In the genomic region with DNA sequence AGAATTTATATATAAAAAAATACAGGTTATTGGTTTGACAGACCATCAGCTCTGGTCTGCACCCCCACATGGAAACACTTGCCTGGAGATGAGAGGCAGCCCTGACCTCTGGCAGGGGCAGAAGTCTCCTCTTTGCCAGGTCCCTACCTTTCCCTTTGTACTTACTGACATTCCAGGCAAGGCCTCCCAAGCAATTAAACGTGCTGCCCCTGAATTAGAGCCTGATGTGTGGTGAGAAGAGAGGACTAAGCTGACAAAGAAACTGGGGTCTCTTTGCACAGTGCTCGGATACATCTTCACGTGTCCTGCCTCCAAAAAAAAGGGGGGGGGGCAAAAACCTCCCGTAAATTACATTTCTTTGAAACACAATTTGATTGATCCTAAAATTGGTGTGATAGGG, we compare ENCODE assay signal across 21 mouse cellular contexts.
A peak's percentile ranks its signal among the peaks of the same experiment; 100 is the strongest.
DNase-seq lines count a peak whose midpoint lies in the region; ATAC-seq lines count a peak whose summit lies in the region.
"Had no signal": no experiment of that assay in that cellular context is flagged by ENCODE, and none has a peak within 500 bp of the region (broad histone marks: within the 10 kb centered on the region; RNA-seq: fewer than 3 reads in every experiment).

No protein-coding gene starts in this region.

- H3K9ac ChIP-seq in forebrain, embryonic 11.5 days (ENCODE audit: low read length), result no peak overlapping the region
- H3K9ac ChIP-seq in forebrain, embryonic 15.5 days (replicated peaks), result no peak overlapping the region
- H3K9ac ChIP-seq: hindbrain, embryonic 13.5 days; intestine, embryonic 15.5 days had no signal

- intact Hi-C loops in heart, postnatal 25 days (cut with DNase I), result no loop called here

- DNase-seq in forebrain, embryonic 11.5 days (ENCODE audit: low spot score), result no peak
- peak; percentile 71 for DNase-seq in heart, adult 11 months
- no peak for DNase-seq in heart, postnatal 25 days (ENCODE audit: low spot score)
- no peak for DNase-seq in limb, embryonic 10.5 days (ENCODE audit: low spot score)
- DNase-seq in layer of hippocampus, adult 9-11 months, result no peak
- DNase-seq: adrenal gland, adult 2 months; adrenal gland, postnatal 14 days; cerebellum, adult 18-20 months; cerebellum, adult 9-10 months; gastrocnemius, postnatal 10 days; gastrocnemius, postnatal 36 days; heart, postnatal 36 days; kidney, adult 11 months; kidney, adult 8-10 months had no signal

- H3K4me2 ChIP-seq in forebrain, embryonic 11.5 days (ENCODE audit: low read depth, low read length, severe bottlenecking), result no peak overlapping the region
- H3K4me2 ChIP-seq in forebrain, embryonic 15.5 days (replicated peaks), result no peak overlapping the region
- H3K4me2 ChIP-seq: heart, embryonic 11.5 days; hindbrain, embryonic 13.5 days; intestine, embryonic 15.5 days had no signal

- peaks cover 13% of the 10 kb centered on the region for H3K4me1 ChIP-seq in forebrain, embryonic 11.5 days (replicated peaks; ENCODE audit: control insufficient read depth, insufficient read depth, low read length)
- peaks cover 19% of the 10 kb centered on the region for H3K4me1 ChIP-seq in forebrain, embryonic 15.5 days
- H3K4me1 ChIP-seq in limb, embryonic 10.5 days, result peaks cover 42% of the 10 kb centered on the region
- H3K4me1 ChIP-seq: hindbrain, embryonic 13.5 days; intestine, embryonic 15.5 days had no signal

- H3K27me3 ChIP-seq in forebrain, embryonic 11.5 days (ENCODE audit: control insufficient read depth, insufficient read depth, low read length), result no peaks in the 10 kb centered on the region
- no peaks in the 10 kb centered on the region for H3K27me3 ChIP-seq in forebrain, embryonic 15.5 days
- H3K27me3 ChIP-seq in limb, embryonic 10.5 days (ENCODE audit: low read depth, poor library complexity, severe bottlenecking), result no peaks in the 10 kb centered on the region
- H3K27me3 ChIP-seq: intestine, embryonic 15.5 days had no signal

- no peaks in the 10 kb centered on the region for H3K9me3 ChIP-seq in forebrain, embryonic 11.5 days (ENCODE audit: control insufficient read depth, low read length)
- no peaks in the 10 kb centered on the region for H3K9me3 ChIP-seq in forebrain, embryonic 15.5 days
- H3K9me3 ChIP-seq in limb, embryonic 10.5 days (replicated peaks), result no peaks in the 10 kb centered on the region
- H3K9me3 ChIP-seq: hindbrain, embryonic 10.5 days; hindbrain, embryonic 13.5 days; intestine, embryonic 15.5 days had no signal

- 26% methylated on average over 4 of the region's 4 CpGs for WGBS in forebrain, embryonic 11.5 days
- 25% methylated on average over 4 of the region's 4 CpGs for WGBS in forebrain, embryonic 15.5 days
- 15% methylated on average over 4 of the region's 4 CpGs for WGBS in limb, embryonic 10.5 days

- H3K4me3 ChIP-seq in forebrain, embryonic 11.5 days (ENCODE audit: low read depth, low read length), result no peak overlapping the region
- H3K4me3 ChIP-seq in forebrain, embryonic 15.5 days, result no peak overlapping the region
- H3K4me3 ChIP-seq in limb, embryonic 10.5 days, result no peak overlapping the region
- H3K4me3 ChIP-seq: hindbrain, embryonic 10.5 days; hindbrain, embryonic 13.5 days; intestine, embryonic 15.5 days had no signal

- H3K36me3 ChIP-seq in forebrain, embryonic 11.5 days (ENCODE audit: control insufficient read depth, insufficient read depth, low read length), result no peaks in the 10 kb centered on the region
- H3K36me3 ChIP-seq in forebrain, embryonic 15.5 days, result no peaks in the 10 kb centered on the region
- no peaks in the 10 kb centered on the region for H3K36me3 ChIP-seq in limb, embryonic 10.5 days
- H3K36me3 ChIP-seq: hindbrain, embryonic 10.5 days; hindbrain, embryonic 13.5 days; intestine, embryonic 15.5 days had no signal

- ATAC-seq in forebrain, embryonic 11.5 days (replicated peaks; ENCODE audit: low FRiP score), result peak; percentile 65; the same call in 1 of the 2 replicates
- no peak for ATAC-seq in forebrain, embryonic 15.5 days (replicated peaks)
- ATAC-seq: CD4-positive, CD25-positive, alpha-beta regulatory T cell, adult 4 months; hindbrain, embryonic 16.5 days; intestine, embryonic 15.5 days had no signal

- peak overlapping the region; percentile 53 for H3K27ac ChIP-seq in forebrain, embryonic 11.5 days (ENCODE audit: low read depth, low read length)
- H3K27ac ChIP-seq in forebrain, embryonic 15.5 days (replicated peaks), result no peak overlapping the region
- peak overlapping the region; percentile 67 for H3K27ac ChIP-seq in limb, embryonic 10.5 days
- H3K27ac ChIP-seq: hindbrain, embryonic 10.5 days; hindbrain, embryonic 13.5 days; intestine, embryonic 15.5 days had no signal
